Mouse (Mus musculus): ENCODE measurements around the gene Nprl2. TPM values are rescaled to one million over a fixed set of nuclear protein-coding genes. Genes with fewer than 3 reads are reported as not detected.
"Not testable (repeated sequence)": the region's sequence is repeated elsewhere in the genome, so short reads cannot be mapped to it uniquely, and the experiment has no call there.

The Nprl2 gene
- polyA plus RNA-seq, 1 experiment from 2014 or later, result 40.7 TPM

DNA sequence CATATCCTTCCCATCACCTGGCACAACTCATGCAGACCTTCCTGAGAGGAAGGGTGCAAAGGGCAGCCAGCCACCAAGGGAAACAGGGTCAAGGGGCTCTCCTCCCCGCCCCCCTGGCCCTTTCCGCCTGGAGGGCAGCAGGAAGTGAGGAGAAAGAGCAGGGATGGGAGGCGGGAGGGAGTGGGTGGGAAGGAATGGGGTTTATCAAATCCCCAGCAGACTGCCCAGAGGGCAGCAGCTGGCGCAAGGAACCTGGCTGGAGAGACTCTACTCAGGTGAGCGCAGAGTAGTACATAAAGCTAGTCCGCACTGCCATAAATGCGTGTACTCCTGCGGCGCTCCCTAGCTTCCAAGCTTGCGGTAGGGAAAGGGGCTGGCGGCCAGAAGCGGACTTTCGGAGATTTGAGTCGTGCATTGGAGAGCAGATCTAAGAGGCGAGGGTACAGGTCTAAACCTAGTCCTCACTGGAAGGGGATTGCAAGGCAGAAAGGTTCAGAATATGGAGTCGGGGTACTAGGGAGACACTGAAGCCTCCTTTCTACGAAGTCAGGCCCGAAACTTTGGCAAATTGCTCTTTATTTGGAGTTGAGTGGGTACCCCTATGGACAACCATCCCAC lies 25.8 kb downstream of the Nprl2 start, which contains the start of gene Hyal2:
Hyal2 (plus strand) TSS at position 244 of the 618 bp plus-strand sequence.
- Histone ChIP-seq H3K4me3 (ENCODE audit: low read depth, low read length) (peak within 1 kb of the TSS; percentile 79), H3K36me3 (ENCODE audit: control insufficient read depth, insufficient read depth, low read length) (peaks cover 13% of the 10 kb centered on the region; the same call in 1 of the 2 replicates), H3K4me1 (replicated peaks; ENCODE audit: control insufficient read depth, insufficient read depth, low read length) (peaks cover 28% of the 10 kb centered on the region), H3K27me3 (ENCODE audit: control insufficient read depth, insufficient read depth, low read length) (no peaks in the 10 kb centered on the region), H3K4me2 (ENCODE audit: low read depth, low read length, severe bottlenecking) (peak within 1 kb of the TSS; percentile 81), H3K27ac (ENCODE audit: low read depth, low read length) (peak within 1 kb of the TSS; percentile 81), H3K9ac (ENCODE audit: low read length) (peak within 1 kb of the TSS; percentile 94), H3K9me3 (ENCODE audit: control insufficient read depth, low read length) (no peaks in the 10 kb centered on the region)
- WGBS, result 6% methylated on average over 18 of the region's 18 CpGs
- DNase-seq (ENCODE audit: low spot score) (peak; percentile 58), ATAC-seq (replicated peaks; ENCODE audit: low FRiP score) (no peak)

DNA sequence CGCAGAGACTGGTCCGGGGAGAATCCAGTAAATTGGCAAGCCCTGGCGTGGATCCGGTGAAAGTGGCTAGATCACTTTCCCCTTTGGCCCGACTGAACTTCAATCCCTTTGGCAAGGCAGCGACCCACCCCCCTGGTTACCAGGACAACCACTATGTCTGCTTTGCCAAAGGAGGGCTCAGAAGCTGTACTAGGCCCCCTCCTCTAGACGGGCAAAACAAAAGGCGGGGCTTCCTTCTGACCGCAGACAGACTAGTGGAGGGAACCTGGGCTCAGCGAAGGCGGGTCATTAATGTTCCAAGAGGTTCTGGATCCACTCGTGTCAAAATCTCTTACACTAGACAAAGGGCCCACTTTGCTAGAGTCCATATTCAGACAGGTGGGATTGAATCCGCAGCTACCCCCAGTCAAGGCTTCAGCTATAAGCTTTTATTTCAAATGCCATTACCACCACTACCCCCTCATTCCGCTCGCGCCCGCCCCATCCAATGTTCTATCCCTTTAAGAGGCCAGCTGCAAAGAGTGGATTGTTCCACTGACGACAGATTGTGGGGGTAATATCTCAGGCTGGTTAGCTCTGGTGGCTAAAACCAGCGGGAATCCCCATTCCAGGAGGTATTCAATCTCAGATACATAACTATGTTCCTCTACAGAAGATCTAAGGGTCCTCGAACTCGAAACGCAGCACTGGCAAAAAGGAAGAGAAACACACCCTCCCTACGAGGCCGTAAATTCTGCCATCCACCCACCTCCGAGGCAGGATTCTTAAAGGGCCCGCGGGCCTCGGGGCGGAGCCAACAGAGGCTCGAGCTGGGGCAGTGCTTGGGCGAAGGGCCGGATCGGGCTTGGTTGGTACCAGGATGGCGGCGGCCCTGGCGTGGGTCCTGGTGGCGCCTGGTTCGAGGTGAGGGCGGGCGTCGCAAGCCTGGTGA lies 26.6 kb downstream of the Nprl2 start:
- peaks cover 26% of the 10 kb centered on the region for H3K4me1 ChIP-seq (replicated peaks; ENCODE audit: control insufficient read depth, insufficient read depth, low read length)
- H3K4me2 ChIP-seq (ENCODE audit: low read depth, low read length, severe bottlenecking), result peak overlapping the region; percentile 81
- H3K4me3 ChIP-seq (ENCODE audit: low read depth, low read length), result peak overlapping the region; percentile 79
- H3K9me3 ChIP-seq (ENCODE audit: control insufficient read depth, low read length), result no peaks in the 10 kb centered on the region; the same call in 1 of the 2 replicates
- H3K36me3 ChIP-seq (ENCODE audit: control insufficient read depth, insufficient read depth, low read length), result peaks cover 19% of the 10 kb centered on the region
- DNase-seq (ENCODE audit: low spot score) (peak; percentile 91), ATAC-seq (replicated peaks; ENCODE audit: low FRiP score) (peak; percentile 88)
- WGBS, result under 1% methylated on average over 41 of the region's 41 CpGs
- H3K27me3 ChIP-seq (ENCODE audit: control insufficient read depth, insufficient read depth, low read length), result no peaks in the 10 kb centered on the region
- H3K9ac ChIP-seq (ENCODE audit: low read length), result peak overlapping the region; percentile 94
- H3K27ac ChIP-seq (ENCODE audit: low read depth, low read length), result peak overlapping the region; percentile 81

DNA sequence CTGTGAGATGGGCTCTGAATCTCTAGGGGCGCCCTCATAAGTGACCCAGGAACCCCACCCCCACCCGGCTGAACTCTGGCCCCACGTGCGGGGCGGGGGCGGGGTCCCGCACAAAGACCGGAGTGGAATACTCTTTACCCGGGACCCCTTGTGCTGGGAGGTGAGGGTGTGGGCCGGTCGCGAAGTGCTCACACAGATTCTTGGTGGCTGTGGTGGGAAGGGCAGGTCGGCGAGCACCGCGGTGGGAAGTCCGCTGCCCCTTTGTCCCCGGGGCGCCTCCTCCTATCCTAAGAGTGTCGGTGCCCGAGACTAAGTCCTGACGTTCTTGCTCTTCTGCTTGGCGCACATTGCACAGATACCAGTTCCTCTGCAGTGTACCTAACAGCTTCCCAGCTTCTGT lies 27.2 kb downstream of the Nprl2 start:
- Histone ChIP-seq H3K27me3 (ENCODE audit: control insufficient read depth, insufficient read depth, low read length) (no peaks in the 10 kb centered on the region), H3K9ac (ENCODE audit: low read length) (peak overlapping the region; percentile 94), H3K4me2 (ENCODE audit: low read depth, low read length, severe bottlenecking) (peak overlapping the region; percentile 81), H3K9me3 (ENCODE audit: control insufficient read depth, low read length) (no peaks in the 10 kb centered on the region; the same call in 1 of the 2 replicates), H3K4me1 (replicated peaks; ENCODE audit: control insufficient read depth, insufficient read depth, low read length) (peaks cover 23% of the 10 kb centered on the region), H3K36me3 (ENCODE audit: control insufficient read depth, insufficient read depth, low read length) (peaks cover 21% of the 10 kb centered on the region), H3K4me3 (ENCODE audit: low read depth, low read length) (peak overlapping the region; percentile 79), H3K27ac (ENCODE audit: low read depth, low read length) (peak overlapping the region; percentile 81)
- no peak for DNase-seq (ENCODE audit: low spot score)
- under 1% methylated on average over 23 of the region's 23 CpGs for WGBS
- peak; percentile 14 for ATAC-seq (replicated peaks; ENCODE audit: low FRiP score)

DNA sequence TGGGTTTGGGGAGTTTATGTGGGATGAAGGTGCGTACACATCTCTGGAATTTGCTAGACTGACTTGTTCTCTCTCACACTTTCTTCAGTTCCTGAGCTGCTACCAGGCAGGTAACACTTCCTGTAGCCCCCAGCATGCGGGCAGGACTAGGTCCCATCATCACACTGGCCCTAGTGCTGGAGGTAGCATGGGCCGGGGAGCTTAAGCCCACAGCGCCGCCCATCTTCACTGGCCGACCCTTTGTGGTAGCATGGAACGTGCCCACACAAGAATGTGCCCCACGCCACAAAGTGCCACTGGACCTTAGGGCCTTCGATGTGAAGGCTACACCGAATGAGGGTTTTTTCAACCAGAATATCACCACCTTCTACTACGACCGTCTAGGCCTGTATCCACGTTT lies 28.0 kb downstream of the Nprl2 start:
- Histone ChIP-seq H3K4me3 (ENCODE audit: low read depth, low read length) (peak overlapping the region; percentile 79), H3K9me3 (ENCODE audit: control insufficient read depth, low read length) (no peaks in the 10 kb centered on the region; the same call in 1 of the 2 replicates), H3K9ac (ENCODE audit: low read length) (peak overlapping the region; percentile 94), H3K36me3 (ENCODE audit: control insufficient read depth, insufficient read depth, low read length) (peaks cover 25% of the 10 kb centered on the region), H3K27ac (ENCODE audit: low read depth, low read length) (no peak overlapping the region), H3K4me2 (ENCODE audit: low read depth, low read length, severe bottlenecking) (peak overlapping the region; percentile 81), H3K27me3 (ENCODE audit: control insufficient read depth, insufficient read depth, low read length) (no peaks in the 10 kb centered on the region), H3K4me1 (replicated peaks; ENCODE audit: control insufficient read depth, insufficient read depth, low read length) (peaks cover 23% of the 10 kb centered on the region)
- ATAC-seq (replicated peaks; ENCODE audit: low FRiP score) (no peak), DNase-seq (ENCODE audit: low spot score) (no peak)
- WGBS, result 51% methylated on average over 13 of the region's 13 CpGs

DNA sequence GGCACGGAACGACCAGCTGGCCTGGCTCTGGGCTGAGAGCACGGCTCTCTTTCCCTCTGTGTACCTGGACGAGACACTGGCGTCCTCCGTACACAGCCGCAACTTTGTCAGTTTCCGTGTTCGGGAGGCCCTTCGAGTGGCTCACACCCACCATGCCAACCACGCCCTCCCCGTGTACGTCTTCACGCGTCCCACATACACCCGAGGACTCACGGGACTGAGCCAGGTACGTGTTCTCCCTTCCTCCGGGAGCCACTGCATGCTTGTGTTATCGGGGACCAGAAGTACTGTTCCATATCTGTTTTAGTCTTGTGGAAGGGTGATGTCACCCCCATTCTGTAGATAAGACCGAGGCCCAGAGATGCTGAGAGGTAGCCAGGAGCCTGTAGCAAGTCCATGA lies 28.8 kb downstream of the Nprl2 start:
- peaks cover 25% of the 10 kb centered on the region for H3K36me3 ChIP-seq (ENCODE audit: control insufficient read depth, insufficient read depth, low read length)
- DNase-seq (ENCODE audit: low spot score) (peak; percentile 52), ATAC-seq (replicated peaks; ENCODE audit: low FRiP score) (no peak)
- H3K9me3 ChIP-seq (ENCODE audit: control insufficient read depth, low read length), result no peaks in the 10 kb centered on the region; the same call in 1 of the 2 replicates
- no peak overlapping the region for H3K27ac ChIP-seq (ENCODE audit: low read depth, low read length)
- peak overlapping the region; percentile 79; the same call in 1 of the 2 replicates for H3K4me3 ChIP-seq (ENCODE audit: low read depth, low read length)
- peak overlapping the region; percentile 81 for H3K4me2 ChIP-seq (ENCODE audit: low read depth, low read length, severe bottlenecking)
- H3K9ac ChIP-seq (ENCODE audit: low read length), result peak overlapping the region; percentile 94; the same call in 1 of the 2 replicates
- WGBS, result 90% methylated on average over 21 of the region's 21 CpGs
- no peaks in the 10 kb centered on the region for H3K27me3 ChIP-seq (ENCODE audit: control insufficient read depth, insufficient read depth, low read length)
- H3K4me1 ChIP-seq (replicated peaks; ENCODE audit: control insufficient read depth, insufficient read depth, low read length), result peaks cover 23% of the 10 kb centered on the region

DNA sequence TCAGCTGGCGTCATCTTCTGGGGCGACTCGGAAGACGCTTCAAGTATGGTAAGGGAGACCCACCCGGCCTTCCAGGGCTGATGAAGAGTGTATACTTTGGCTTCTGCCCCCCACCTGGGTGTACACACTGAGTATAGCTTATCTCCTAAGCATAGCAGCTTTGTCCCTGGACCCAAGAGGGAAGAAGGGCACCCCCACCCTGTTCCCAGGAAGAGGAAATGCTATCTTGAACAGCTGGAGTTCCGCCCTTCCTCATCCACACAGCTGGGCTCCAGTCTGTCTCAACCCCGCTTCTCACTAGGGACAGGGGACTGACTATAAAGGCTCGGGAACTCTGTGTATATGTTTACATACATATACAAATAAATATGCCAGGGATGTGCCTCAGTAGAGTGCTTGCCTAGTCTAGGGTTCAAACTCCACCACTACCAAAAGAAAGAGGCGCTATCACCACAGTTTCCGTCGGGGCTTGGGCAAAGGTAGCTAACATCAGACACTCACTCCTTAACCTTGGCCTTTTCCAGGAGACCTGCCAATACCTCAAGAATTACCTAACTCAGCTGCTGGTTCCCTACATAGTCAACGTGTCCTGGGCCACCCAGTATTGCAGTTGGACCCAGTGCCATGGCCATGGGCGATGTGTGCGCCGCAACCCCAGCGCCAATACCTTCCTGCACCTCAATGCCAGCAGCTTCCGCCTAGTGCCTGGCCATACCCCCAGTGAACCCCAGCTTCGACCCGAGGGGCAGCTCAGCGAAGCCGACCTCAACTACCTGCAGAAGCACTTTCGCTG lies 29.7 kb downstream of the Nprl2 start:
- no peak for DNase-seq (ENCODE audit: low spot score)
- Histone ChIP-seq H3K4me1 (replicated peaks; ENCODE audit: control insufficient read depth, insufficient read depth, low read length) (peaks cover 23% of the 10 kb centered on the region), H3K4me2 (ENCODE audit: low read depth, low read length, severe bottlenecking) (no peak overlapping the region), H3K4me3 (ENCODE audit: low read depth, low read length) (no peak overlapping the region), H3K27me3 (ENCODE audit: control insufficient read depth, insufficient read depth, low read length) (no peaks in the 10 kb centered on the region), H3K36me3 (ENCODE audit: control insufficient read depth, insufficient read depth, low read length) (peaks cover 25% of the 10 kb centered on the region), H3K9ac (ENCODE audit: low read length) (no peak overlapping the region), H3K27ac (ENCODE audit: low read depth, low read length) (no peak overlapping the region), H3K9me3 (ENCODE audit: control insufficient read depth, low read length) (no peaks in the 10 kb centered on the region; the same call in 1 of the 2 replicates)
- ATAC-seq (replicated peaks; ENCODE audit: low FRiP score), result no peak
- WGBS, result 94% methylated on average over 22 of the region's 22 CpGs

DNA sequence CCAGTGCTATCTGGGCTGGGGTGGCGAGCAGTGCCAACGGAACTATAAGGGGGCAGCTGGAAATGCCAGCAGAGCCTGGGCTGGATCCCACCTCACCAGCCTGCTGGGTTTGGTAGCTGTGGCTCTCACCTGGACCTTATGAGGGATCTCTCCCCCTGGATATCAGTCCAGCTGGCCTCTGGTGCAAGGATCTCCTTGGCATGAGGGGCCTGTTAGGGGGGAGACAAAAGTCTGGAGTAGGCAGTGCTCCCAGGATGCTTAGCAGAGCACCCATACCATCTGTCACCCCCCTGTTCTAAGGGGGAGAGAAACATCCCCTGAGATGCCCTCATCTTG lies 30.3 kb downstream of the Nprl2 start:
- ATAC-seq (replicated peaks; ENCODE audit: low FRiP score) (no peak), DNase-seq (ENCODE audit: low spot score) (no peak)
- Histone ChIP-seq H3K9ac (ENCODE audit: low read length) (no peak overlapping the region), H3K36me3 (ENCODE audit: control insufficient read depth, insufficient read depth, low read length) (peaks cover 25% of the 10 kb centered on the region), H3K27me3 (ENCODE audit: control insufficient read depth, insufficient read depth, low read length) (no peaks in the 10 kb centered on the region), H3K4me2 (ENCODE audit: low read depth, low read length, severe bottlenecking) (no peak overlapping the region), H3K4me1 (replicated peaks; ENCODE audit: control insufficient read depth, insufficient read depth, low read length) (peaks cover 25% of the 10 kb centered on the region), H3K27ac (ENCODE audit: low read depth, low read length) (no peak overlapping the region), H3K9me3 (ENCODE audit: control insufficient read depth, low read length) (no peaks in the 10 kb centered on the region; the same call in 1 of the 2 replicates), H3K4me3 (ENCODE audit: low read depth, low read length) (no peak overlapping the region)
- WGBS, result 92% methylated on average over 2 of the region's 2 CpGs

DNA sequence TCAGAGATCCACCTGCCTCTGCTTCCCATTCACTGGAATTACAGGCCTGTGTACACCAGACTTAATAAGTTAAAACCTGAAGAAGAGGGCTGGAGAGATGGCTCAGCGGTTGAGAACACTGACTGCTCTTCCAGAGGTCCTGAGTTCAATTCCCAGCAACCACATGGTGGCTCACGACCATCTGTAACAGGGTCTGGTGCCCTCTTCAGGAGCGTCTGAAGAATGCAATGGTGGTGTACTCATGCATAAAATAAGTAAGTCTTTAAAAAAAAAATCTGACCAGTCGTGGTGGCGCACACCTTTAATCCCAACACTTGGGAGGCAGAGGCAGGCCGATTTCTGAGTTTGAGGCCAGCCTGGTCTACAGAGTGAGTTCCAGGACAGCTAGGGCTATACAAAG lies 31.7 kb downstream of the Nprl2 start:
- peaks cover 25% of the 10 kb centered on the region for H3K36me3 ChIP-seq (ENCODE audit: control insufficient read depth, insufficient read depth, low read length)
- H3K9me3 ChIP-seq (ENCODE audit: control insufficient read depth, low read length); H3K27ac ChIP-seq (ENCODE audit: low read depth, low read length); H3K9ac ChIP-seq (ENCODE audit: low read length); DNase-seq (ENCODE audit: low spot score); H3K4me2 ChIP-seq (ENCODE audit: low read depth, low read length, severe bottlenecking); ATAC-seq (replicated peaks; ENCODE audit: low FRiP score); H3K4me3 ChIP-seq (ENCODE audit: low read depth, low read length); H3K27me3 ChIP-seq (ENCODE audit: control insufficient read depth, insufficient read depth, low read length): not testable (repeated sequence)
- 83% methylated on average over 6 of the region's 6 CpGs for WGBS
- H3K4me1 ChIP-seq (replicated peaks; ENCODE audit: control insufficient read depth, insufficient read depth, low read length), result peaks cover 19% of the 10 kb centered on the region

Data from forebrain, embryonic 11.5 days (tissue).